23 mouse cellular contexts compared by ENCODE assay signal in genomic region chr10:16874131-16874530, GRCm38 (mm10).
DNase-seq lines count a peak whose midpoint lies in the region; ATAC-seq and TF ChIP-seq lines count a peak whose summit lies in the region.
"Had no signal": no experiment of that assay in that cellular context is flagged by ENCODE, and none has a peak within 500 bp of the region (broad histone marks: within the 10 kb centered on the region; RNA-seq: fewer than 3 reads in every experiment).

No protein-coding gene starts in this region.

- TF ChIP-seq EP300 in lung, postnatal 0 days (IDR thresholded peaks at IDR 0.05) = peak; percentile 58

- no peak for TF ChIP-seq POLR2A in lung, adult 2 months (IDR thresholded peaks at IDR 0.05; ENCODE audit: borderline replicate concordance, extremely low read depth, low read depth, low read length)

- H3K9me3 ChIP-seq in kidney, postnatal 0 days (replicated peaks; ENCODE audit: low read length) = no peaks in the 10 kb centered on the region
- no peaks in the 10 kb centered on the region for H3K9me3 ChIP-seq in kidney, embryonic 14.5 days (ENCODE audit: control insufficient read depth, low read length)
- no peaks in the 10 kb centered on the region for H3K9me3 ChIP-seq in lung, postnatal 0 days (ENCODE audit: low read length)
- H3K9me3 ChIP-seq: forebrain, embryonic 10.5 days; heart, embryonic 15.5 days; hindbrain, embryonic 13.5 days; limb, embryonic 13.5 days; liver, embryonic 15.5 days; midbrain, embryonic 13.5 days had no signal

- H3K27ac ChIP-seq in kidney, postnatal 0 days = no peak overlapping the region
- H3K27ac ChIP-seq in kidney, embryonic 14.5 days (ENCODE audit: low read depth, low read length) = no peak overlapping the region
- H3K27ac ChIP-seq in lung, postnatal 0 days (ENCODE audit: low read length) = no peak overlapping the region
- H3K27ac ChIP-seq: forebrain, embryonic 10.5 days; heart, embryonic 15.5 days; hindbrain, embryonic 13.5 days; layer of hippocampus, adult 2 months; limb, embryonic 13.5 days; liver, embryonic 15.5 days; midbrain, embryonic 13.5 days had no signal

- no peaks in the 10 kb centered on the region for H3K36me3 ChIP-seq in kidney, postnatal 0 days (ENCODE audit: insufficient read depth, low read length)
- no peaks in the 10 kb centered on the region for H3K36me3 ChIP-seq in kidney, embryonic 14.5 days (ENCODE audit: control insufficient read depth, insufficient read depth, low read length)
- no peaks in the 10 kb centered on the region for H3K36me3 ChIP-seq in lung, postnatal 0 days (ENCODE audit: insufficient read depth, low read length)
- H3K36me3 ChIP-seq: forebrain, embryonic 10.5 days; heart, embryonic 15.5 days; hindbrain, embryonic 13.5 days; limb, embryonic 13.5 days; liver, embryonic 15.5 days; midbrain, embryonic 13.5 days had no signal

- H3K9ac ChIP-seq in kidney, postnatal 0 days (ENCODE audit: low read depth, low read length) = no peak overlapping the region
- no peak overlapping the region for H3K9ac ChIP-seq in kidney, embryonic 14.5 days (ENCODE audit: low read depth, low read length)
- H3K9ac ChIP-seq in lung, postnatal 0 days (replicated peaks; ENCODE audit: low read depth) = no peak overlapping the region
- H3K9ac ChIP-seq: heart, embryonic 15.5 days; hindbrain, embryonic 13.5 days; limb, embryonic 13.5 days; liver, embryonic 15.5 days; midbrain, embryonic 13.5 days had no signal

- no peak for ATAC-seq in kidney, postnatal 0 days (replicated peaks; ENCODE audit: low FRiP score, low read depth)
- ATAC-seq in kidney, embryonic 14.5 days (ENCODE audit: low FRiP score, low TSS enrichment) = no peak
- no peak for ATAC-seq in lung, postnatal 0 days
- no peak for ATAC-seq in frontal cortex, adult (ENCODE audit: low TSS enrichment)
- ATAC-seq: forebrain, embryonic 16.5 days; midbrain, embryonic 13.5 days had no signal

- H3K4me3 ChIP-seq in kidney, postnatal 0 days (replicated peaks; ENCODE audit: low read depth, low read length) = no peak overlapping the region
- no peak overlapping the region for H3K4me3 ChIP-seq in kidney, embryonic 14.5 days (ENCODE audit: low read length)
- H3K4me3 ChIP-seq in lung, postnatal 0 days (ENCODE audit: low read depth, low read length) = no peak overlapping the region
- no peak overlapping the region for H3K4me3 ChIP-seq in lung, adult 2 months (replicated peaks; ENCODE audit: extremely low read depth, low read depth, low read length)
- H3K4me3 ChIP-seq: forebrain, embryonic 10.5 days; heart, embryonic 15.5 days; hindbrain, embryonic 13.5 days; layer of hippocampus, adult 2 months; limb, embryonic 13.5 days; liver, embryonic 15.5 days; midbrain, embryonic 13.5 days had no signal

- no peaks in the 10 kb centered on the region for H3K27me3 ChIP-seq in kidney, postnatal 0 days (ENCODE audit: insufficient read depth, low read length)
- no peaks in the 10 kb centered on the region for H3K27me3 ChIP-seq in kidney, embryonic 14.5 days (ENCODE audit: control insufficient read depth, insufficient read depth, low read length)
- H3K27me3 ChIP-seq in lung, postnatal 0 days (replicated peaks; ENCODE audit: insufficient read depth, low read length) = no peaks in the 10 kb centered on the region
- H3K27me3 ChIP-seq: heart, embryonic 15.5 days; hindbrain, embryonic 13.5 days; limb, embryonic 13.5 days; liver, embryonic 15.5 days; midbrain, embryonic 13.5 days had no signal

- 54% methylated on average over 3 of the region's 3 CpGs for WGBS in kidney, postnatal 0 days
- 68% methylated on average over 3 of the region's 3 CpGs for WGBS in kidney, embryonic 14.5 days
- WGBS in lung, postnatal 0 days = 31% methylated on average over 3 of the region's 3 CpGs
- WGBS in lung, adult 2 months = 43% methylated on average over 3 of the region's 3 CpGs

- DNase-seq in kidney, postnatal 0 days (ENCODE audit: low spot score) = peak; percentile 40
- DNase-seq in lung, postnatal 0 days (ENCODE audit: low spot score) = peak; percentile 63
- no peak for DNase-seq in lung, adult 2 months
- DNase-seq in lung, postnatal 10 days = peak; percentile 11
- no peak for DNase-seq in urinary bladder, postnatal 4 days (ENCODE audit: low spot score in 2 of 2)
- DNase-seq: adrenal gland, postnatal 14 days; cerebellum, adult 8-10 months; gastrocnemius, postnatal 36 days; heart, postnatal 36 days; kidney, adult 18-20 months; kidney, postnatal 25 days; thymus, adult 18-20 months; thymus, postnatal 36 days had no signal

- no peak overlapping the region for H3K4me2 ChIP-seq in kidney, postnatal 0 days (ENCODE audit: low read length)
- H3K4me2 ChIP-seq in kidney, embryonic 14.5 days (replicated peaks; ENCODE audit: low read depth, low read length) = no peak overlapping the region
- no peak overlapping the region for H3K4me2 ChIP-seq in lung, postnatal 0 days (replicated peaks; ENCODE audit: low read depth, low read length)
- H3K4me2 ChIP-seq: heart, embryonic 15.5 days; hindbrain, embryonic 13.5 days; limb, embryonic 13.5 days; liver, embryonic 15.5 days; midbrain, embryonic 13.5 days had no signal

- no peaks in the 10 kb centered on the region for H3K4me1 ChIP-seq in kidney, postnatal 0 days (replicated peaks; ENCODE audit: insufficient read depth, low read length)
- no peaks in the 10 kb centered on the region for H3K4me1 ChIP-seq in kidney, embryonic 14.5 days (ENCODE audit: control insufficient read depth, insufficient read depth, low read length)
- H3K4me1 ChIP-seq in lung, postnatal 0 days (ENCODE audit: insufficient read depth, low read depth, low read length) = no peaks in the 10 kb centered on the region
- H3K4me1 ChIP-seq in lung, adult 2 months (ENCODE audit: control insufficient read depth, insufficient read depth, low read length) = no peaks in the 10 kb centered on the region
- H3K4me1 ChIP-seq: forebrain, embryonic 10.5 days; heart, embryonic 15.5 days; hindbrain, embryonic 13.5 days; limb, embryonic 13.5 days; liver, embryonic 15.5 days; midbrain, embryonic 13.5 days had no signal

- TF ChIP-seq CTCF in kidney, postnatal 0 days (IDR thresholded peaks at IDR 0.05; ENCODE audit: low read depth) = no peak
- no peak for TF ChIP-seq CTCF in lung, postnatal 0 days (IDR thresholded peaks at IDR 0.05)
- TF ChIP-seq CTCF in lung, adult 2 months (IDR thresholded peaks at IDR 0.05; ENCODE audit: insufficient read depth, low read length) = no peak

Comparison
In these comparisons a context has a peak if more than half of its experiments do, and no peak if none do; other contexts are left out.
1. DNase-seq: peak in kidney, postnatal 0 days (single experiment), lung, postnatal 0 days (single experiment) and lung, postnatal 10 days (single experiment); none in lung, adult 2 months (single experiment) and urinary bladder, postnatal 4 days (0 of 2).